Mouse (Mus musculus) testis, adult 2 months (tissue): ENCODE measurements around the gene Mpzl3.

Experiments used
- CTCF ChIP-seq: fragments of 200-500 bp; IDR thresholded peaks from 2 replicates; pipeline ENCODE4 v1.5.1; 2012; ENCODE audit warnings: low read depth, mild to moderate bottlenecking, inconsistent platforms, low read length, moderate library complexity; ENCODE audit not compliant: control insufficient read depth, insufficient read depth, insufficient replicate concordance
- POLR2A ChIP-seq: fragments of 200-500 bp; IDR thresholded peaks from 2 replicates; pipeline ENCODE4 v1.6.1; 2012; ENCODE audit warnings: low read depth, mild to moderate bottlenecking, inconsistent platforms, low read length, moderate library complexity; ENCODE audit not compliant: control insufficient read depth

DNA sequence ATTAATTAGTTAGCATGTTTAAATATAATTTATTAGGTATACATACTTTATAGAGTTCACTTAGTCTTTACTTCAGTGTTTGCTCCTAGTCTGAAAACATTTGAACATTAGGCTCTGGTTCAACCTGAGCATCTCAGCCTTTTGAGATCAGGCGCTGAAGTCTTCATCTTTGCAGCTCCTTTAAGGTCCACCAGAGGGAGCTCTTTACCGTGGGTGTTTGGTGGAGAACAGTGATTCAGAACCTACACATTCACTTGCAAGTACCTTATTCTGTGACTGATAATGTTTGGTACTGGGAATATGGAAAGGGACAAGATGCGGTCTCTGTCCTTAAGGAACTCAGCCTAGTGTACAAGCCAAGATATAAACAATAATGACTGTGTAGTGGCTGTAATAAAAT is 32.2 kb upstream of the Mpzl3 start:
- TF ChIP-seq POLR2A (no peak), CTCF (no peak)
